Mouse (Mus musculus) forebrain, postnatal 0 days (tissue): ENCODE data around the gene Auts2. TPM values are rescaled to one million over a fixed set of nuclear protein-coding genes. Genes with fewer than 3 reads are reported as not detected.

ENCODE experiments used
- ATAC-seq: fragments of 200-750 bp; cut with Nextera tagmentation; 2 replicates; pipeline ENCODE4 v1.8.0; 2017; ENCODE audit warnings: mild to moderate bottlenecking, moderate library complexity
- DNase-seq: peaks from one replicate; pipeline ENCODE4 v3.0.0-alpha.2; 2015
- H3K27ac ChIP-seq: fragments of 300-500 bp; sonication (generic); 2 replicates; pipeline ENCODE4 v1.5.1; 2014; ENCODE audit warnings: low read depth, mild to moderate bottlenecking, antibody characterized with exemption, low read length, moderate library complexity, mixed read lengths
- H3K27me3 ChIP-seq: fragments of 300-500 bp; sonication (generic); 2 replicates; pipeline ENCODE4 v1.6.1; 2014; ENCODE audit warnings: mild to moderate bottlenecking, low read length, mixed read lengths; ENCODE audit not compliant: insufficient read depth
- H3K36me3 ChIP-seq: fragments of 300-500 bp; sonication (generic); 2 replicates; pipeline ENCODE4 v1.6.1; 2014; ENCODE audit warnings: mild to moderate bottlenecking, moderate library complexity; ENCODE audit not compliant: insufficient read depth
- H3K4me1 ChIP-seq: fragments of 300-500 bp; sonication (generic); 2 replicates; pipeline ENCODE4 v1.6.1; 2014; ENCODE audit warnings: antibody characterized with exemption; ENCODE audit not compliant: insufficient read depth
- H3K4me2 ChIP-seq: fragments of 300-500 bp; sonication (generic); 2 replicates; pipeline ENCODE4 v1.6.1; 2014; ENCODE audit warnings: low read depth, mild to moderate bottlenecking, moderate library complexity
- H3K4me3 ChIP-seq: fragments of 300-500 bp; sonication (generic); 2 replicates; pipeline ENCODE4 v1.5.1; 2014; ENCODE audit warnings: low read depth, low read length, mixed read lengths
- H3K9ac ChIP-seq: fragments of 300-500 bp; sonication (generic); 2 replicates; pipeline ENCODE4 v1.6.1; 2014; ENCODE audit warnings: mild to moderate bottlenecking
- H3K9me3 ChIP-seq: fragments of 300-500 bp; sonication (generic); 2 replicates; pipeline ENCODE4 v1.6.1; 2016; ENCODE audit warnings: low read length
- CTCF ChIP-seq: sonication (generic); IDR thresholded peaks from 2 replicates; pipeline ENCODE4 v1.5.1; 2016; ENCODE audit warnings: antibody characterized with exemption, control low read depth, low read depth
- WGBS: fragments of 180-500 bp; shearing (Covaris S2); extraction: QIAGEN DNeasy Blood & Tissue Kit; methylation state at CpG from one replicate; pipeline ENCODE4 v1.1.7; 2014; 5-methylcytosine and 5-hydroxymethylcytosine counted together
- polyA plus RNA-seq: library from polyadenylated mRNA; unstranded; fragments of >200 nt; fragmentation: Nextera tagmentation; extraction: Ambion mirVana; gene quantifications from 2 replicates; pipeline ENCODE4 v1.2.1, GENCODE M21; 2015
- total RNA-seq: library from RNA; depleted of rRNA; stranded (reverse); fragments of >200 nt; gene quantifications from 2 replicates; pipeline ENCODE4 v1.2.3, GENCODE M21; 2014

Gene Auts2
- total and polyA plus RNA-seq, 2 experiments from 2014 or later: 40.9 to 66.2 TPM

GRCm38 (mm10) chr5:132270896-132271295 is 272.2 kb downstream of the Auts2 start:
- no peak overlapping the region for H3K4me3 ChIP-seq
- ATAC-seq (no peak), DNase-seq (no peak)
- H3K9me3 ChIP-seq: no peaks in the 10 kb centered on the region
- WGBS: 30% methylated on average over 1 of the region's 1 CpGs
- no peaks in the 10 kb centered on the region for H3K27me3 ChIP-seq
- no peak for TF ChIP-seq CTCF
- no peaks in the 10 kb centered on the region for H3K36me3 ChIP-seq
- H3K9ac ChIP-seq: no peak overlapping the region
- H3K4me1 ChIP-seq: peaks cover 14% of the 10 kb centered on the region; the same call in 1 of the 2 replicates
- no peak overlapping the region for H3K4me2 ChIP-seq
- no peak overlapping the region for H3K27ac ChIP-seq

GRCm38 (mm10) chr5:132270074-132270473 is 273.1 kb downstream of the Auts2 start:
- Histone ChIP-seq H3K36me3 (no peaks in the 10 kb centered on the region), H3K27ac (no peak overlapping the region), H3K27me3 (no peaks in the 10 kb centered on the region), H3K9me3 (no peaks in the 10 kb centered on the region), H3K4me3 (no peak overlapping the region), H3K4me1 (peaks cover 14% of the 10 kb centered on the region; the same call in 1 of the 2 replicates), H3K4me2 (no peak overlapping the region), H3K9ac (no peak overlapping the region)
- no peak for ATAC-seq
- WGBS: 91% methylated on average over 3 of the region's 3 CpGs
- DNase-seq: no peak
- no peak for TF ChIP-seq CTCF

DNA sequence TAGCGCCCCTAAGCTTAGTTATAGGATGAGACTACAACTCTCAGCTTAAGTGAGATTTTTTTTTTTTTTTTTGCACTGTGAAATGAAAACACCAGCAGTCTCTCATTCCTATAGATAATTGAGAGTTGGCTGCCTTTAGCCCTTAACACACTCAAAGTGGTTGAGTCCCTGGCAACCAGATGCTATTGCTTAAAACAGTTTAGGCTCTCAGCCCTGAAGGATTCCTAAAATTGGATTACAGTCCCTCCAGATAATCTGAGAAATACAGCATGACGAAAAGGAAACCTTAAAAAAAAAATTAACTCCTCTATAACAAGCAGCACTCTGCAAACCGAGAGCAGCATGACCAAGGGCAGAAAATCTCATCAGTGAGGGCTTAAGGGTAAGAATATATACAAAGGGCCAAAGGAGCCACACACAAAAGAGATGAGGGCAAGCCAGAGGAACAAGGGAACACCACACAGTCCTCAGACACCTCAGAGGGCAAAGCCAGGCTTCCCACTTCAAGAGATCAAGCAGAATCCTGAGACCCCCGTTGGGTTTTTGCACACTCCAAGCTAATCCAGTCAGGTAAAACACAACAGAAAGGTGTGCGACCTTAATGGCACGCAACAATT is 274.7 kb downstream of the Auts2 start:
- no peak overlapping the region for H3K4me3 ChIP-seq
- no peaks in the 10 kb centered on the region for H3K27me3 ChIP-seq
- no peak overlapping the region for H3K9ac ChIP-seq
- H3K9me3 ChIP-seq: no peaks in the 10 kb centered on the region
- WGBS: 41% methylated on average over 6 of the region's 6 CpGs
- DNase-seq: peak; percentile 49
- H3K27ac ChIP-seq: no peak overlapping the region
- ATAC-seq: peak; percentile 38; the same call in 1 of the 2 replicates
- H3K4me2 ChIP-seq: no peak overlapping the region
- H3K36me3 ChIP-seq: no peaks in the 10 kb centered on the region
- peaks cover 20% of the 10 kb centered on the region; the same call in 1 of the 2 replicates for H3K4me1 ChIP-seq
- TF ChIP-seq CTCF: no peak

GRCm38 (mm10) chr5:132265015-132265414 is 278.1 kb downstream of the Auts2 start:
- Histone ChIP-seq H3K9me3 (no peaks in the 10 kb centered on the region), H3K9ac (no peak overlapping the region), H3K4me1 (peaks cover 13% of the 10 kb centered on the region; the same call in 1 of the 2 replicates), H3K36me3 (no peaks in the 10 kb centered on the region), H3K4me2 (no peak overlapping the region), H3K27me3 (no peaks in the 10 kb centered on the region), H3K27ac (no peak overlapping the region), H3K4me3 (no peak overlapping the region)
- ATAC-seq (no peak), DNase-seq (no peak)
- 26% methylated on average over 1 of the region's 1 CpGs for WGBS
- no peak for TF ChIP-seq CTCF

DNA sequence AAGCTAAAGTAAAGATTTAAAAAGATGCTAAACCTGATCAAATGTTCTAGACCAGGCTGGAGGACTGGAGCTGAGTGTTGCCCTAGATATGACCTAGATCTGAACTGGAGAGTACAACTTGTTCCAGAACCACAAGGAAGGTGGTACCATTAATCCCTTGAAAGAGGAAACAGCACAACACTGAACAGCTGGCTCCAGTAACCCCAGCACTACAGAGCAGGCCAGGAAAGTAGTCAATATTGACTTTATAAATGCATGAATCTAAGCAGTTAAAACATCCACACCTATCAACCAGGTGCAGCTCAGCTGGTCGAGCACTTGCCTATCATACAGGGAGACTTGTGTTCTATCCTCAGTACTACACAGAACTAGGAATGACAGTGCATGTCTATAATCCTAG is 281.4 kb downstream of the Auts2 start:
- peaks cover 10% of the 10 kb centered on the region; the same call in 1 of the 2 replicates for H3K4me1 ChIP-seq
- H3K9ac ChIP-seq: no peak overlapping the region
- no peak overlapping the region for H3K27ac ChIP-seq
- no peak overlapping the region for H3K4me2 ChIP-seq
- no peak for TF ChIP-seq CTCF
- H3K9me3 ChIP-seq: no peaks in the 10 kb centered on the region
- ATAC-seq: no peak
- no peak overlapping the region for H3K4me3 ChIP-seq
- WGBS: 95% methylated on average over 1 of the region's 1 CpGs
- no peaks in the 10 kb centered on the region for H3K27me3 ChIP-seq
- H3K36me3 ChIP-seq: no peaks in the 10 kb centered on the region
- DNase-seq: no peak

- Histone ChIP-seq H3K9ac (no peak overlapping the region), H3K9me3 (no peaks in the 10 kb centered on the region), H3K27me3 (no peaks in the 10 kb centered on the region), H3K4me2 (no peak overlapping the region), H3K36me3 (no peaks in the 10 kb centered on the region), H3K4me1 (peaks cover 4% of the 10 kb centered on the region; the same call in 1 of the 2 replicates), H3K27ac (no peak overlapping the region), H3K4me3 (no peak overlapping the region)
- TF ChIP-seq CTCF: no peak
- no peak for DNase-seq
- 92% methylated on average over 11 of the region's 11 CpGs for WGBS
- ATAC-seq: no peak
Observed at GRCm38 (mm10) chr5:132258882-132259281, 284.3 kb downstream of the Auts2 start.

- Histone ChIP-seq H3K27ac (no peak overlapping the region), H3K27me3 (no peaks in the 10 kb centered on the region), H3K4me2 (no peak overlapping the region), H3K36me3 (no peaks in the 10 kb centered on the region), H3K4me3 (no peak overlapping the region), H3K9me3 (no peaks in the 10 kb centered on the region), H3K4me1 (peaks cover 4% of the 10 kb centered on the region; the same call in 1 of the 2 replicates), H3K9ac (no peak overlapping the region)
- DNase-seq (no peak), ATAC-seq (no peak)
- WGBS: 83% methylated on average over 8 of the region's 8 CpGs
- no peak for TF ChIP-seq CTCF
Observed at GRCm38 (mm10) chr5:132255579-132255978, 287.6 kb downstream of the Auts2 start.
